Mouse (Mus musculus): ENCODE measurements at regions not wholly inside any gene's neighbourhood (a gene's known extent, or its start where the extent isn't known, plus 50 kb on each side); places are given as distances from the start of the nearest gene placed in this dataset.
A peak's percentile ranks its signal among the peaks of the same experiment; 100 is the strongest.
"Not testable (repeated sequence)": the region's sequence is repeated elsewhere in the genome, so short reads cannot be mapped to it uniquely, and the experiment has no call there.

GRCm38 (mm10) chr16:31538606-31539005 is 116.5 kb downstream of the Bdh1 start:
- Histone ChIP-seq H3K36me3 (replicated peaks) (no peaks in the 10 kb centered on the region), H3K27me3 (replicated peaks; ENCODE audit: low read depth, poor library complexity, severe bottlenecking) (peaks cover 7% of the 10 kb centered on the region; the same call in 1 of the 2 replicates), H3K9me3 (no peaks in the 10 kb centered on the region), H3K4me3 (no peak overlapping the region), H3K27ac (replicated peaks) (no peak overlapping the region; the same call in 1 of the 2 replicates), H3K4me1 (peaks cover 43% of the 10 kb centered on the region)
- DNase-seq (ENCODE audit: low spot score) = no peak
- 79% methylated on average over 3 of the region's 3 CpGs for WGBS

GRCm38 (mm10) chr16:31543499-31544170 is 119.6 kb upstream of the Dlg1 start:
- Histone ChIP-seq H3K4me1 (peaks cover 57% of the 10 kb centered on the region), H3K9me3 (no peaks in the 10 kb centered on the region), H3K4me3 (no peak overlapping the region), H3K36me3 (replicated peaks) (no peaks in the 10 kb centered on the region), H3K27ac (replicated peaks) (peak overlapping the region; percentile 57; the same call in 1 of the 2 replicates), H3K27me3 (replicated peaks; ENCODE audit: low read depth, poor library complexity, severe bottlenecking) (peaks cover 31% of the 10 kb centered on the region)
- 59% methylated on average over 10 of the region's 10 CpGs for WGBS
- DNase-seq (ENCODE audit: low spot score) = no peak

GRCm38 (mm10) chr16:31546062-31546827 is 117.0 kb upstream of the Dlg1 start:
- Histone ChIP-seq H3K4me1 (peaks cover 68% of the 10 kb centered on the region), H3K27me3 (replicated peaks; ENCODE audit: low read depth, poor library complexity, severe bottlenecking) (peaks cover 32% of the 10 kb centered on the region), H3K36me3 (replicated peaks) (no peaks in the 10 kb centered on the region), H3K4me3 (peak overlapping the region; percentile 45), H3K9me3 (no peaks in the 10 kb centered on the region), H3K27ac (replicated peaks) (peak overlapping the region; percentile 87)
- DNase-seq (ENCODE audit: low spot score) = peak; percentile 60
- under 1% methylated on average over 18 of the region's 18 CpGs for WGBS

- 4% methylated on average over 2 of the region's 2 CpGs for WGBS
- H3K4me1 ChIP-seq = peaks cover 72% of the 10 kb centered on the region
- DNase-seq (ENCODE audit: low spot score) = no peak
Measured at GRCm38 (mm10) chr16:31546828-31547224, 116.4 kb upstream of the Dlg1 start.

GRCm38 (mm10) chr16:31547391-31547790 is 115.9 kb upstream of the Dlg1 start:
- H3K36me3 ChIP-seq (replicated peaks) = no peaks in the 10 kb centered on the region
- H3K27me3 ChIP-seq (replicated peaks; ENCODE audit: low read depth, poor library complexity, severe bottlenecking) = peaks cover 30% of the 10 kb centered on the region
- 33% methylated on average over 10 of the region's 10 CpGs for WGBS
- no peaks in the 10 kb centered on the region for H3K9me3 ChIP-seq
- no peak for DNase-seq (ENCODE audit: low spot score)
- H3K27ac ChIP-seq (replicated peaks) = peak overlapping the region; percentile 87
- H3K4me3 ChIP-seq = no peak overlapping the region
- H3K4me1 ChIP-seq = peaks cover 78% of the 10 kb centered on the region

More at GRCm38 (mm10) chr16:31546828-31547224, 116.4 kb upstream of the Dlg1 start:
- no peaks in the 10 kb centered on the region for H3K36me3 ChIP-seq (replicated peaks)
- peak overlapping the region; percentile 87 for H3K27ac ChIP-seq (replicated peaks)
- peaks cover 30% of the 10 kb centered on the region for H3K27me3 ChIP-seq (replicated peaks; ENCODE audit: low read depth, poor library complexity, severe bottlenecking)
- H3K9me3 ChIP-seq = no peaks in the 10 kb centered on the region
- peak overlapping the region; percentile 45 for H3K4me3 ChIP-seq

GRCm38 (mm10) chr16:31549975-31550374 is 113.3 kb upstream of the Dlg1 start:
- Histone ChIP-seq H3K27ac (replicated peaks) (no peak overlapping the region), H3K4me1 (peaks cover 74% of the 10 kb centered on the region), H3K27me3 (replicated peaks; ENCODE audit: low read depth, poor library complexity, severe bottlenecking) (peaks cover 16% of the 10 kb centered on the region), H3K4me3 (no peak overlapping the region), H3K9me3 (no peaks in the 10 kb centered on the region), H3K36me3 (replicated peaks) (no peaks in the 10 kb centered on the region)
- DNase-seq (ENCODE audit: low spot score) = no peak
- 80% methylated on average over 5 of the region's 5 CpGs for WGBS

GRCm38 (mm10) chr16:31550539-31550938 is 112.7 kb upstream of the Dlg1 start:
- 94% methylated on average over 2 of the region's 2 CpGs for WGBS
- Histone ChIP-seq H3K27ac (replicated peaks) (peak overlapping the region; percentile 83; the same call in 1 of the 2 replicates), H3K27me3 (replicated peaks; ENCODE audit: low read depth, poor library complexity, severe bottlenecking) (peaks cover 11% of the 10 kb centered on the region), H3K4me1 (peaks cover 68% of the 10 kb centered on the region)
- H3K36me3 ChIP-seq (replicated peaks); DNase-seq (ENCODE audit: low spot score); H3K4me3 ChIP-seq; H3K9me3 ChIP-seq: not testable (repeated sequence)

- no peak overlapping the region for H3K4me3 ChIP-seq
- no peaks in the 10 kb centered on the region for H3K36me3 ChIP-seq (replicated peaks)
- H3K4me1 ChIP-seq = peaks cover 58% of the 10 kb centered on the region
- H3K27me3 ChIP-seq (replicated peaks; ENCODE audit: low read depth, poor library complexity, severe bottlenecking) = 0 out of 2 replicates have a peak, but pooled peaks cover 6% of the 10 kb centered on the region
- 18% methylated on average over 11 of the region's 11 CpGs for WGBS
- DNase-seq (ENCODE audit: low spot score) = peak; percentile 85
- peak overlapping the region; percentile 83 for H3K27ac ChIP-seq (replicated peaks)
- no peaks in the 10 kb centered on the region for H3K9me3 ChIP-seq
Measured at GRCm38 (mm10) chr16:31551416-31552151, 111.7 kb upstream of the Dlg1 start.

GRCm38 (mm10) chr16:31553361-31554146 is 109.7 kb upstream of the Dlg1 start:
- H3K27me3 ChIP-seq (replicated peaks; ENCODE audit: low read depth, poor library complexity, severe bottlenecking) = 0 out of 2 replicates have a peak, but pooled peaks cover 6% of the 10 kb centered on the region
- H3K36me3 ChIP-seq (replicated peaks) = no peaks in the 10 kb centered on the region
- H3K4me3 ChIP-seq = no peak overlapping the region
- no peaks in the 10 kb centered on the region for H3K9me3 ChIP-seq
- H3K27ac ChIP-seq (replicated peaks) = no peak overlapping the region; the same call in 1 of the 2 replicates
- H3K4me1 ChIP-seq = peaks cover 42% of the 10 kb centered on the region
- no peak for DNase-seq (ENCODE audit: low spot score)
- 77% methylated on average over 8 of the region's 8 CpGs for WGBS

- DNase-seq (ENCODE audit: low spot score) = no peak
- H3K36me3 ChIP-seq (replicated peaks) = no peaks in the 10 kb centered on the region
- H3K9me3 ChIP-seq = no peaks in the 10 kb centered on the region
- H3K4me1 ChIP-seq = no peaks in the 10 kb centered on the region
- no peak overlapping the region for H3K4me3 ChIP-seq
- no peak overlapping the region for H3K27ac ChIP-seq (replicated peaks)
- no peaks in the 10 kb centered on the region for H3K27me3 ChIP-seq (replicated peaks; ENCODE audit: low read depth, poor library complexity, severe bottlenecking)
Measured at GRCm38 (mm10) chr16:31560426-31560825, 102.8 kb upstream of the Dlg1 start.

- no peak overlapping the region for H3K4me3 ChIP-seq
- H3K9me3 ChIP-seq = no peaks in the 10 kb centered on the region
- no peaks in the 10 kb centered on the region for H3K4me1 ChIP-seq
- WGBS = 82% methylated on average over 5 of the region's 5 CpGs
- no peak overlapping the region for H3K27ac ChIP-seq (replicated peaks)
- no peaks in the 10 kb centered on the region for H3K27me3 ChIP-seq (replicated peaks; ENCODE audit: low read depth, poor library complexity, severe bottlenecking)
- no peak for DNase-seq (ENCODE audit: low spot score)
- H3K36me3 ChIP-seq (replicated peaks) = no peaks in the 10 kb centered on the region
Measured at GRCm38 (mm10) chr16:31564926-31565325, 98.3 kb upstream of the Dlg1 start.

GRCm38 (mm10) chr16:31568316-31568715 is 94.9 kb upstream of the Dlg1 start:
- no peaks in the 10 kb centered on the region for H3K4me1 ChIP-seq
- no peaks in the 10 kb centered on the region for H3K27me3 ChIP-seq (replicated peaks; ENCODE audit: low read depth, poor library complexity, severe bottlenecking)
- H3K27ac ChIP-seq (replicated peaks) = no peak overlapping the region
- H3K9me3 ChIP-seq = no peaks in the 10 kb centered on the region
- WGBS = 90% methylated on average over 6 of the region's 6 CpGs
- H3K4me3 ChIP-seq = no peak overlapping the region
- H3K36me3 ChIP-seq (replicated peaks) = no peaks in the 10 kb centered on the region
- DNase-seq (ENCODE audit: low spot score) = no peak
